Mouse (Mus musculus): Measurements from ENCODE around the gene Col6a3. TPM values are rescaled to one million over a fixed set of nuclear protein-coding genes. Genes with fewer than 3 reads are reported as not detected.

Col6a3 gene
- total RNA-seq (2021), result 1 to 10 TPM; 5.3 to 8.8 TPM

- DNase-seq (ENCODE audit: extremely low spot score in 1 of 2, low spot score in 2 of 2), result peak in 1 of 2 experiments; percentile 71
- intact Hi-C loops (cut with DNase I), result loop anchor here (10.0 kb wide), 1 partner anchor 111 kb away; the partner anchor contains the start of gene Prlh
Observed at GRCm38 (mm10) chr1:90843836-90844235, at the start of gene Col6a3. TSS of gene Col6a3 (minus strand) at chr1:90843971.

GRCm38 (mm10) chr1:90885771-90886460 lies 42.1 kb upstream of the Col6a3 start:
- peak in 1 of 2 experiments; percentile 10 for DNase-seq (ENCODE audit: extremely low spot score in 1 of 2, low spot score in 2 of 2)
- intact Hi-C loops (cut with DNase I), result no loop called here

GRCm38 (mm10) chr1:90876486-90877270 lies 32.9 kb upstream of the Col6a3 start:
- intact Hi-C loops (cut with DNase I), result no loop called here
- no peak for DNase-seq (ENCODE audit: extremely low spot score in 1 of 2, low spot score in 2 of 2)

GRCm38 (mm10) chr1:90875961-90876360 lies 32.2 kb upstream of the Col6a3 start:
- no peak for DNase-seq (ENCODE audit: extremely low spot score in 1 of 2, low spot score in 2 of 2)
- intact Hi-C loops (cut with DNase I), result no loop called here

DNA sequence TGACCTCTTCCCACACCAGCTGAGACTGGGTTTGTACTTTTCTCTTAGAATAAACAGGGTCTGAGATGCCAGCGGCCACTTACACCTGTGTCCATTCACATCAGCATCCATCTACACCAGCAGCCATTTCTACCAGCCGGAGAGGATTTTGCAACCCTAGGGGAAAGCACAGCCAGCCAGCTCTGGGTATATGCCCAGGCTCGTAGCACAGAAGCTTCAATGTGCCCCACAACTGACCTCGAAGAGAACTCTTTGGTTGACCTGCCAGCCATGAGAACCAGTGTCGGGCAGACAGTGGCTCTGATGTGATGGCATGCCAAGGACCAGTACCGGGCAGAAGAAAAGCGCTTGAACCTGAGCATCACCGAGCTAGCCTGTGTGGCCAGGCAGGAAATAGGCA lies 31.6 kb upstream of the Col6a3 start:
- no peak for DNase-seq (ENCODE audit: extremely low spot score in 1 of 2, low spot score in 2 of 2)
- intact Hi-C loops (cut with DNase I), result no loop called here

DNA sequence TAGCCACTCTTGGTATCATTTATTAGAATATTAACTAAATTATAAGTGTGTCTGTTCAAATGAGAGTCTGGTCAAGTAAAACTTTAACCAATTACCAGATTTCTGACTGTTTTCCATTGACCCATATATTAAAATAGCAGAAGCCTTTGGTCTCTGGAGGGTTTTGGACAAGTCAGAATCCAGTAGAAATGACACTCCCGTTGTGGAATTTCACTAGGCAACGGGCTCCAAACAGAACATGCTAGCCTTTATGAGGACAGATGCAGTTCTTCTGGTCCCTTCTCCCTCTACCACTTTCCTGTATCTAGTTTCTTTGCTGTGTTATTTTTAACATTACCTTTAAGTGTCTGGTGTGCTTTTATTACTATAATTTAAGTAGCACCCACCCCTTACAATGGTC lies 26.8 kb upstream of the Col6a3 start:
- DNase-seq (ENCODE audit: extremely low spot score in 1 of 2, low spot score in 2 of 2), result no peak
- intact Hi-C loops (cut with DNase I), result no loop called here

DNA sequence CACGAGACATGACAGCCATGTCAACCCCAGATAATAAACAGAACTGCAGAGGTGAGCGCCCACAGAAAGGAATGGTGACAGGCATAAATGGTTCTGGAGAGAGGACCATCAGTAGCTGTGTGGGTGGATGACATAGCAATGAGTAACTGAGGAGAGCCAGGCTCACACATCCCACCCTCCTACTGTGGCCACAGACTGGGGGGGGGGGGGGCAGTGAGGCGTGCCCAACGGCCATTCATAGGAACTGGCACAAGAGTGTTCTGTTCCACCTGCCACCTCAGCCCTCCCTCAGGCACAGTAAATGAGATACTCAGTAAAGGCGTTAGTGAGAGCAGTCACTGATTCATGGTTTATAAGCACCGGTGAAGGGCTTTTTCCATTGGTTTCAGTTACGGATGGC lies 23.0 kb upstream of the Col6a3 start:
- no peak for DNase-seq (ENCODE audit: extremely low spot score in 1 of 2, low spot score in 2 of 2)
- intact Hi-C loops (cut with DNase I), result no loop called here

DNA sequence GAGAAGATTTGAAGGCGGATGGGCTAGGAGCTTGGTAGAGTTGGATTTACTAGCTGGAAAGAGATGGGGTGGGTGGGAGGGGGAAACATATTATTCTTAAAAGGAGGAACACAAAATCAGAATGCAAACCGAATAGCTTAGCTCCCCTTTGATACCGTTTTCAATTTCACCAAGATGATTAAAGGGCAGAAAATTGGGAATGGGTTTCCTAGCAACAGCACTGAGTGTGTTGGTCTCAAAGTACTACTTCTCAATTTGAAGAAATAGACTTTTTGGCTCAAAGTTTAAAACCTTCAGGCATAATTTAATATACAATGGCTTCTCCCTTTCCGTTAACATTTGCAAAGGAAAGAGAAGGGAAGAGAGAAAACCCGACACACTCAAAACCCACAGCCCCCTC lies 12.1 kb upstream of the Col6a3 start:
- intact Hi-C loops (cut with DNase I), result no loop called here
- no peak for DNase-seq (ENCODE audit: extremely low spot score in 1 of 2, low spot score in 2 of 2)

GRCm38 (mm10) chr1:90849836-90850235 lies 6.1 kb upstream of the Col6a3 start:
- peak in 1 of 2 experiments; percentile 39 for DNase-seq (ENCODE audit: extremely low spot score in 1 of 2, low spot score in 2 of 2)
- intact Hi-C loops (cut with DNase I), result loop anchor here (10.0 kb wide), 1 partner anchor 105 kb away; the partner anchor contains the start of gene Prlh

GRCm38 (mm10) chr1:90845206-90845605 lies 1.4 kb upstream of the Col6a3 start:
- DNase-seq (ENCODE audit: extremely low spot score in 1 of 2, low spot score in 2 of 2), result no peak
- intact Hi-C loops (cut with DNase I), result loop anchor here (10.0 kb wide), 1 partner anchor 110 kb away; the partner anchor contains the start of gene Prlh

GRCm38 (mm10) chr1:90842789-90843587 lies 783 bp downstream of the Col6a3 start:
- intact Hi-C loops (cut with DNase I), result loop anchor here (10.0 kb wide), 1 partner anchor 112 kb away; the partner anchor contains the start of gene Prlh
- no peak for DNase-seq (ENCODE audit: extremely low spot score in 1 of 2, low spot score in 2 of 2)

- peak; percentile 52 to 58 for DNase-seq (ENCODE audit: extremely low spot score in 1 of 2, low spot score in 2 of 2)
- intact Hi-C loops (cut with DNase I), result loop anchor here (1.0 to 10.0 kb wide), 2 partner anchors 115 to 190 kb away; partner anchors contain the start of gene Prlh
Observed at GRCm38 (mm10) chr1:90840250-90840649, 3.5 kb downstream of the Col6a3 start.

GRCm38 (mm10) chr1:90838657-90839056 lies 5.1 kb downstream of the Col6a3 start:
- DNase-seq (ENCODE audit: extremely low spot score in 1 of 2, low spot score in 2 of 2), result no peak
- intact Hi-C loops (cut with DNase I), result no loop called here

DNA sequence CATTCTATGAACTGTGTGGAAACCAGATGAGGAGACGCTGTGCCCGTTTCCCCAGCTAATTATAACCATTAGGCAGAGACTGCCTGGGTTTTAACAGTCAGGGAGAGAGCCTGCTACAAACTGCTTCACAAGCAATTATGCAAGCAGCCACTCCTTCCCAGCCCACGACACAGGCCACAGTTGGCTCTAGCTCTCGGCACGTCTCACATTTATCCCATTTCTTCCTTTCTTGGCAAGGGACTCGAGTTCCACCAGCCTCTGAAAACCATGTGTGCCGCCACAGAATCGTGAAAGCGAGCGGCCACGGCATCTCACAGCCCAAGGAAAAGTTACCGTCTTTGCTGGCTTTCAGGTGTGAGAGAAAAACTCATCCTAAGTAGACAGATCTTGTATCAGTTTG lies 5.5 kb downstream of the Col6a3 start:
- intact Hi-C loops (cut with DNase I), result no loop called here
- peak; percentile 47 to 59 for DNase-seq (ENCODE audit: extremely low spot score in 1 of 2, low spot score in 2 of 2)

GRCm38 (mm10) chr1:90836178-90836740 lies 7.5 kb downstream of the Col6a3 start:
- intact Hi-C loops (cut with DNase I), result no loop called here
- no peak for DNase-seq (ENCODE audit: extremely low spot score in 1 of 2, low spot score in 2 of 2)

DNA sequence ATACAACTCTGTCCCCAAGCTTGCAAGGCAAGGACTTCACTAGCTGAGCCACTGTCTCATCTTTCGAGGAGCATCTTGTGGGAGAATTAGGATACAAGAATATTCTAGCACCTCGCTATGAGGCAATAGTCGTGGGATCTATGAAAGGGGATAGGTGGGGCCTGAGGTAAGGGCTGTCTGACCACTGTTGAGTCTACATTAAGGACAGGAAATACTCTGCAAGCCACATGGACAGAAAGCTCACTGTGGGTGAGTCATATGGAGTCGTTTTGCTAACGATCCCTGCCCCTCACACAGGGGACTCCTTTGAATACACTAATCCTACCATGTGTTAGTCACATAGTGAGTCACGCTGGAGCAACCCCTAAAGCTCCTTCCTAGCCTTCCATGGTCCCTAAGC lies 9.1 kb downstream of the Col6a3 start:
- intact Hi-C loops (cut with DNase I), result no loop called here
- DNase-seq (ENCODE audit: extremely low spot score in 1 of 2, low spot score in 2 of 2), result no peak

DNA sequence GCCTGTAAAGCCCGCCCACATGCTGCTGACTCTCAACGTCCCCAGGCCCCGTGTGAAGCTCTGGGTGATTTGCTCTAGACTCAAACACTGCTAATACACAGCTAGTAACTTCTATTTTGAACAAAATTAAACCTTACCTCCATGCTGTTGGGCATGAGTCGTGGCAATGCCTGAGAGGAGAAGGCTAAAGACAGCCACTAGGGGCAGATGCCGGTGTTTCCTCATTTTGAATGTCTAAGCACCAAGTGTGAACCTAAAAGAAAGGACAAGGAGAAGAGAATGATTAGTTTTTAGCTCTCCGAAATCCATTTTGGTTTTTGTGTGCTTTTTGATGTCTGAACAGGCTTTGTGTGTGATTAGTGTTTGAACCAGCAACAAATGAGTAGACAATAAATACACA lies 13.8 kb downstream of the Col6a3 start:
- no peak for DNase-seq (ENCODE audit: extremely low spot score in 1 of 2, low spot score in 2 of 2)
- intact Hi-C loops (cut with DNase I), result no loop called here

DNA sequence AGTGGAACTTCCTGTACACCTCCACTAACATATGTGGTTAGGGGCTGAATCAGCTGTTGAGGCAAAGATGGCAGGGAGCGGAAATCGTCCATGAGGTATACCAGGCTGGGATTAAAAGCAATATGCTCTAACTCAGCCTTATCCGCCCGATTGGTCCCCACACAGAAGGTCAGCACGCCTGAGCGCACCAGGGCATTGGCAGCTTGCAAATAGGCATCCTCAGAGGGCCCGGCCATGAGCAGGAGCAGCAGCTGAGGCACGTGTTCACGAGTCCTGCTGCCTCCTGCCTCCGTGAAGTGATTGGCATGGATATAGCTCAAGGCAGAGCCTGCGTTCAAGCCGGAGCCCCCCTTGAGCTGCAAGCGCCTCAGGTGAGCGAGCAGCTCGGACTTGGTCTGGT lies 30.5 kb downstream of the Col6a3 start:
- DNase-seq (ENCODE audit: extremely low spot score in 1 of 2, low spot score in 2 of 2), result no peak
- intact Hi-C loops (cut with DNase I), result no loop called here

DNA sequence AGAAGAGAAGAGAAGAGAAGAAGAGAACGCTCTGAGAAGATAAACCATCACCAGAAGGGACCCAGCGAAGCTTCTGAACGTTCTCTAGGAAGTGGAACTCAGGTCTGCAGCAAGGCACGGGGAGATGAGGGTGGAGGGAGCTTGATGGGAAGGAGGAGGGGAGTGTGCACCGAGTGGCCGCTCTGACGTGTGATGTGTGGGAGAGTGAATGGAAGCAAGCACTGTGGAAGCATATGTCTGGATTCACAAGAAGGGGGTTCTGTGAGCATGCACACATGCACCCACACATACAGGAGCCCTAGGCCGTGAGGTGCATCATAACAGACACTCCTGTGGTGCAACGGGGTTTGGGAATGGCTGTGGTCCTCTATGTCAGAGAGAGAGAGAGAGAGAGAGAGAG lies 34.8 kb downstream of the Col6a3 start:
- intact Hi-C loops (cut with DNase I), result no loop called here

More for the DNA sequence above, 34.8 kb downstream of the Col6a3 start:
- no peak for DNase-seq (ENCODE audit: extremely low spot score in 1 of 2, low spot score in 2 of 2)

All from left cerebral cortex, postnatal 10 days (tissue).